8 mouse cellular contexts compared by ENCODE assay signal in genomic region chr2:75470688-75471054, GRCm38 (mm10).
DNase-seq lines count a peak whose midpoint lies in the region; ATAC-seq and TF ChIP-seq lines count a peak whose summit lies in the region.

No protein-coding gene starts in this region.

- TF ChIP-seq CTCF in heart, adult 2 months (IDR thresholded peaks at IDR 0.05) = no peak
- TF ChIP-seq CTCF in thymus, adult 2 months (IDR thresholded peaks at IDR 0.05; ENCODE audit: borderline replicate concordance, control insufficient read depth, extremely low read depth, insufficient read depth, low read length, poor library complexity) = no peak

- H3K9ac ChIP-seq in heart, embryonic 12.5 days = no peak overlapping the region
- H3K9ac ChIP-seq in heart, adult 2 months (ENCODE audit: low read depth, low read length) = no peak overlapping the region
- H3K9ac ChIP-seq in liver, embryonic 16.5 days (ENCODE audit: low read depth, low read length) = no peak overlapping the region

- H3K4me2 ChIP-seq in heart, embryonic 12.5 days = peak overlapping the region; percentile 30
- peak overlapping the region; percentile 42; the same call in 1 of the 2 replicates for H3K4me2 ChIP-seq in liver, embryonic 16.5 days (ENCODE audit: low read depth, low read length)

- H3K4me3 ChIP-seq in heart, embryonic 12.5 days = no peak overlapping the region
- no peak overlapping the region for H3K4me3 ChIP-seq in heart, adult 2 months
- H3K4me3 ChIP-seq in thymus, adult 2 months (ENCODE audit: control insufficient read depth, insufficient read depth, low read length) = 0 out of 2 replicates have a peak overlapping the region, but pooled peaks have one; percentile 5
- H3K4me3 ChIP-seq in liver, embryonic 16.5 days (ENCODE audit: low read depth, low read length) = 0 out of 2 replicates have a peak overlapping the region, but pooled peaks have one; percentile 0

- intact Hi-C loops in heart, adult 2 months (cut with DNase I) = no loop called here

- 0 out of 2 replicates have a peak, but pooled peaks have one; percentile 22 for ATAC-seq in heart, embryonic 12.5 days (ENCODE audit: insufficient number of reproducible peaks, low FRiP score)
- no peak for ATAC-seq in liver, embryonic 16.5 days (ENCODE audit: low read depth)
- no peak for ATAC-seq in inflammation-experienced regulatory T-cells, adult 6 months

- no peak for TF ChIP-seq EP300 in heart, adult 2 months (IDR thresholded peaks at IDR 0.05; ENCODE audit: insufficient read depth, low read depth, low read length)

- H3K4me1 ChIP-seq in heart, embryonic 12.5 days (replicated peaks) = peaks cover 9% of the 10 kb centered on the region
- H3K4me1 ChIP-seq in heart, adult 2 months (ENCODE audit: control insufficient read depth, insufficient read depth, low read length) = no peaks in the 10 kb centered on the region
- peaks cover 30% of the 10 kb centered on the region for H3K4me1 ChIP-seq in thymus, adult 2 months (replicated peaks; ENCODE audit: control insufficient read depth, insufficient read depth, low read length)
- H3K4me1 ChIP-seq in liver, embryonic 16.5 days (ENCODE audit: control insufficient read depth, low read depth, low read length) = peaks cover 2% of the 10 kb centered on the region; the same call in 1 of the 2 replicates

- H3K27me3 ChIP-seq in heart, embryonic 12.5 days (replicated peaks) = no peaks in the 10 kb centered on the region
- no peaks in the 10 kb centered on the region for H3K27me3 ChIP-seq in heart, adult 2 months (ENCODE audit: control insufficient read depth, insufficient read depth, low read length)
- H3K27me3 ChIP-seq in thymus, adult 2 months (ENCODE audit: control insufficient read depth, insufficient read depth, low read length) = no peaks in the 10 kb centered on the region
- H3K27me3 ChIP-seq in liver, embryonic 16.5 days (ENCODE audit: control insufficient read depth, insufficient read depth, low read depth, low read length) = no peaks in the 10 kb centered on the region

- no peaks in the 10 kb centered on the region for H3K36me3 ChIP-seq in heart, embryonic 12.5 days
- no peaks in the 10 kb centered on the region for H3K36me3 ChIP-seq in heart, adult 2 months (ENCODE audit: control insufficient read depth, insufficient read depth, low read length)
- H3K36me3 ChIP-seq in thymus, adult 2 months (ENCODE audit: control insufficient read depth, insufficient read depth, low read length) = no peaks in the 10 kb centered on the region
- H3K36me3 ChIP-seq in liver, embryonic 16.5 days (ENCODE audit: control insufficient read depth, insufficient read depth) = no peaks in the 10 kb centered on the region

- DNase-seq in heart, adult 2 months = no peak
- DNase-seq in thymus, adult 2 months = no peak
- no peak for DNase-seq in thymus, postnatal 25 days
- no peak for DNase-seq in ovary, postnatal 36 days (ENCODE audit: low spot score)
- no peak for DNase-seq in thymus, postnatal 36 days

- 40% methylated on average over 9 of the region's 9 CpGs for WGBS in heart, embryonic 12.5 days
- WGBS in heart, adult 2 months = 41% methylated on average over 9 of the region's 9 CpGs
- WGBS in thymus, adult 2 months = 5% methylated on average over 9 of the region's 9 CpGs
- WGBS in liver, embryonic 16.5 days (ENCODE audit: insufficient replicate concordance) = 29% methylated on average over 9 of the region's 9 CpGs

- no peak for TF ChIP-seq POLR2A in heart, adult 2 months (IDR thresholded peaks at IDR 0.05; ENCODE audit: insufficient read depth, low read depth, low read length)
- TF ChIP-seq POLR2A in thymus, adult 2 months (IDR thresholded peaks at IDR 0.05; ENCODE audit: control insufficient read depth, extremely low read depth, insufficient read depth, low read length, poor library complexity) = no peak

- no peaks in the 10 kb centered on the region for H3K79me2 ChIP-seq in heart, adult 2 months (replicated peaks; ENCODE audit: control insufficient read depth, insufficient read depth, low read length)

- peak overlapping the region; percentile 48 for H3K27ac ChIP-seq in heart, embryonic 12.5 days (ENCODE audit: poor library complexity, severe bottlenecking)
- H3K27ac ChIP-seq in heart, adult 2 months = no peak overlapping the region; the same call in 1 of the 2 replicates
- H3K27ac ChIP-seq in thymus, adult 2 months (ENCODE audit: control insufficient read depth, insufficient read depth, low read length) = peak overlapping the region; percentile 91
- no peak overlapping the region for H3K27ac ChIP-seq in liver, embryonic 16.5 days (ENCODE audit: low read length)

- no peaks in the 10 kb centered on the region for H3K9me3 ChIP-seq in heart, embryonic 12.5 days (replicated peaks)
- H3K9me3 ChIP-seq in liver, embryonic 16.5 days (replicated peaks; ENCODE audit: control insufficient read depth, low read length) = no peaks in the 10 kb centered on the region

Comparison
In these comparisons a context has a peak if more than half of its experiments do, and no peak if none do; other contexts are left out.
1. H3K27ac ChIP-seq: peak in heart, embryonic 12.5 days (single experiment) and thymus, adult 2 months (single experiment); none in heart, adult 2 months (single experiment) and liver, embryonic 16.5 days (single experiment).
2. H3K4me3 ChIP-seq: peak in thymus, adult 2 months (single experiment) and liver, embryonic 16.5 days (single experiment); none in heart, embryonic 12.5 days (single experiment) and heart, adult 2 months (single experiment).